ENCODE assay signal across 27 mouse cellular contexts in the genomic region with DNA sequence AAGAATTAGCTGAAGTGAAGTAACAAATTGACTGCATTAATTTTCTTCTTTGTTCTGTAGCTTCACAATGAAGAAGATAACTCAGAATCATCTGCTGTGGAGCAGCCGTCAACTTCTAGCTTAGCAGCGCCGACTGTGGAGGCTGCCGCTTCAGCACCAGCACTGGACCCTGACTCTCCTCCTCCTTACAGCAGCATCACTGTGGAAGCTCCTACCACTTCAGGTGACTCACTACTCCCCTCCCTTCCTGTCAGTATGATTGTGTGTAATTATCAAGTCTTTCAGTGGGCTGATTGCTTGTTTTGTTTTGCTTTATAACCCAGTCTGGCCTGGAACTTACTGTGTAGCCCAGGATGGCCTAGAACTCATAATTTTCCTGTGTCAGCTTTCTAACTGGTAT. TPM values are rescaled to one million over a fixed set of nuclear protein-coding genes. Genes with fewer than 3 reads are reported as not detected.
DNase-seq lines count a peak whose midpoint lies in the region; ATAC-seq lines count a peak whose summit lies in the region.
"Had no signal": no experiment of that assay in that cellular context is flagged by ENCODE, and none has a peak within 500 bp of the region (broad histone marks: within the 10 kb centered on the region; RNA-seq: fewer than 3 reads in every experiment).

No protein-coding gene starts in this region.

- H3K4me1 ChIP-seq in megakaryocyte, embryonic 14.5 days = peaks cover 17% of the 10 kb centered on the region
- H3K4me1 ChIP-seq in kidney, embryonic 14.5 days (ENCODE audit: control insufficient read depth, insufficient read depth, low read length) = peaks cover 3% of the 10 kb centered on the region; the same call in 1 of the 2 replicates
- H3K4me1 ChIP-seq: embryonic facial prominence, embryonic 12.5 days; embryonic facial prominence, embryonic 15.5 days; intestine, embryonic 15.5 days had no signal

- H3K36me3 ChIP-seq in megakaryocyte, embryonic 14.5 days (replicated peaks; ENCODE audit: low read length) = peaks cover 30% of the 10 kb centered on the region
- H3K36me3 ChIP-seq in kidney, embryonic 14.5 days (ENCODE audit: control insufficient read depth, insufficient read depth, low read length) = peaks cover 10% of the 10 kb centered on the region; the same call in 1 of the 2 replicates

- H3K27me3 ChIP-seq in megakaryocyte, embryonic 14.5 days (replicated peaks) = no peaks in the 10 kb centered on the region
- no peaks in the 10 kb centered on the region for H3K27me3 ChIP-seq in kidney, embryonic 14.5 days (ENCODE audit: control insufficient read depth, insufficient read depth, low read length)
- H3K27me3 ChIP-seq: CH12.LX; embryonic facial prominence, embryonic 12.5 days; embryonic facial prominence, embryonic 15.5 days; intestine, embryonic 15.5 days; Patski had no signal

- H3K27ac ChIP-seq in kidney, embryonic 14.5 days (ENCODE audit: low read depth, low read length) = no peak overlapping the region
- H3K27ac ChIP-seq: embryonic facial prominence, embryonic 12.5 days; embryonic facial prominence, embryonic 15.5 days; heart, adult 2 months; hindbrain, embryonic 14.5 days; hindbrain, postnatal 0 days; intestine, embryonic 15.5 days had no signal

- no peaks in the 10 kb centered on the region for H3K9me3 ChIP-seq in megakaryocyte, embryonic 14.5 days
- no peaks in the 10 kb centered on the region for H3K9me3 ChIP-seq in kidney, embryonic 14.5 days (ENCODE audit: control insufficient read depth, low read length)
- H3K9me3 ChIP-seq: embryonic facial prominence, embryonic 12.5 days; embryonic facial prominence, embryonic 15.5 days; G1E; intestine, embryonic 15.5 days had no signal

- ATAC-seq in megakaryocyte, adult 5-6 weeks (ENCODE audit: poor library complexity, severe bottlenecking) = no peak
- peak; percentile 64 for ATAC-seq in activated CD4-positive, CD25-positive, alpha-beta regulatory T cell, adult 4 months
- peak; percentile 57 for ATAC-seq in inflammation-experienced regulatory T-cells, adult 6 months
- ATAC-seq in kidney, embryonic 14.5 days (ENCODE audit: low FRiP score, low TSS enrichment) = no peak
- ATAC-seq: forebrain, embryonic 14.5 days; forebrain, postnatal 0 days; hindbrain, postnatal 0 days; intestine, embryonic 15.5 days; Patski had no signal

- DNase-seq in cerebellum, postnatal 36 days = no peak
- DNase-seq: adrenal gland, adult 2 months; adrenal gland, postnatal 14 days; cerebellum, adult 11-12 months; cerebellum, adult 9-10 months; cerebellum, postnatal 14 days; forebrain, postnatal 0 days; gastrocnemius, postnatal 10 days; gastrocnemius, postnatal 36 days; heart, adult 2 months; kidney, adult 11 months; kidney, adult 8-10 months had no signal

- H3K4me2 ChIP-seq in kidney, embryonic 14.5 days (replicated peaks; ENCODE audit: low read depth, low read length) = no peak overlapping the region
- H3K4me2 ChIP-seq: embryonic facial prominence, embryonic 12.5 days; embryonic facial prominence, embryonic 15.5 days; heart, embryonic 11.5 days; hindbrain, embryonic 14.5 days; intestine, embryonic 15.5 days had no signal

- H3K4me3 ChIP-seq in megakaryocyte, embryonic 14.5 days (replicated peaks) = peak overlapping the region; percentile 31
- H3K4me3 ChIP-seq in kidney, embryonic 14.5 days (ENCODE audit: low read length) = no peak overlapping the region
- H3K4me3 ChIP-seq: embryonic facial prominence, embryonic 12.5 days; embryonic facial prominence, embryonic 15.5 days; heart, adult 2 months; intestine, embryonic 15.5 days had no signal

- 92% methylated on average over 4 of the region's 4 CpGs for WGBS in kidney, embryonic 14.5 days

- no peak overlapping the region for H3K9ac ChIP-seq in kidney, embryonic 14.5 days (ENCODE audit: low read depth, low read length)
- H3K9ac ChIP-seq: embryonic facial prominence, embryonic 12.5 days; embryonic facial prominence, embryonic 15.5 days; forebrain, postnatal 0 days; hindbrain, embryonic 14.5 days; intestine, embryonic 15.5 days had no signal

RNA-seq across cellular contexts. Expression of a gene that starts 29.2 kb away (rescaled TPM):
- 3.0 and 9.5 TPM in 2 replicates for polyA plus RNA-seq in megakaryocyte, embryonic 14.5 days (2012; ENCODE audit: insufficient read depth, low replicate concordance)
- total RNA-seq in megakaryocyte, adult 5-6 weeks (2015) = 30.7 and 31.9 TPM in 2 replicates
- 12.1 and 15.8 TPM in 2 replicates for total RNA-seq in megakaryocyte, adult 5-6 weeks (2017)
- 10 to 100 TPM; 45.1 to 51.6 TPM for polyA plus RNA-seq in activated CD4-positive, CD25-positive, alpha-beta regulatory T cell, adult 4 months (2017; shearing (Covaris generic))
- polyA plus RNA-seq in inflammation-experienced regulatory T-cells, adult 6 months (2017; shearing (Covaris generic)) = 10 to 100 TPM; 40.2 to 58.3 (median 41.3) TPM
- 56.7 and 67.3 TPM in 2 replicates for polyA plus RNA-seq in kidney, embryonic 14.5 days (2014; fragmentation: Nextera tagmentation; extraction: Ambion mirVana)

Comparison
In these comparisons a context has a peak if more than half of its experiments do, and no peak if none do; other contexts are left out.
1. ATAC-seq: peak in activated CD4-positive, CD25-positive, alpha-beta regulatory T cell, adult 4 months (single experiment) and inflammation-experienced regulatory T-cells, adult 6 months (single experiment); none in megakaryocyte, adult 5-6 weeks (single experiment) and kidney, embryonic 14.5 days (single experiment).